Mouse (Mus musculus): ENCODE results near the gene Arhgap32.
"Not testable (repeated sequence)": the region's sequence is repeated elsewhere in the genome, so short reads cannot be mapped to it uniquely, and the experiment has no call there.

The Arhgap32 gene

DNA sequence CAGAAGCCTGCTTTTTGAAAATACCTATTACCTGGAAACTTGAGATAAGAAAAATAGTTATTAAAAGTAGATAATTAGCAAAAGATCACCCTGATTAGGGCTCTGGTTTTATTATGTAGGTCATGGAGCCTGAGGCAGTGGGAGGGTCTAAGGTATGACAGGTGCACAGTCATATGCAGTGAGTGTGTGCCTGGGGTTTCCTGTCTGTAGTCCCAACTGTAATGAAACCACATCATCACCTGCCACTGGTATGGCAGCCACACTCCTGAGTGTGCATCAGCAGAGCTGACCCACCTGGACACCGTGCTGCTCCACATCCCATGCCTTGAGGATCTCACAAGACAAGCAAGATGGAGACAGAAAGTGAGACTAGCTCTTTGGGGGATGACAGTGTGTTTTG lies at the start of gene Arhgap32:
TSS of gene Arhgap32 (plus strand) at position 351 of the 400 bp plus-strand sequence.
- DNase-seq (ENCODE audit: low spot score in 2 of 2) = no peak

DNA sequence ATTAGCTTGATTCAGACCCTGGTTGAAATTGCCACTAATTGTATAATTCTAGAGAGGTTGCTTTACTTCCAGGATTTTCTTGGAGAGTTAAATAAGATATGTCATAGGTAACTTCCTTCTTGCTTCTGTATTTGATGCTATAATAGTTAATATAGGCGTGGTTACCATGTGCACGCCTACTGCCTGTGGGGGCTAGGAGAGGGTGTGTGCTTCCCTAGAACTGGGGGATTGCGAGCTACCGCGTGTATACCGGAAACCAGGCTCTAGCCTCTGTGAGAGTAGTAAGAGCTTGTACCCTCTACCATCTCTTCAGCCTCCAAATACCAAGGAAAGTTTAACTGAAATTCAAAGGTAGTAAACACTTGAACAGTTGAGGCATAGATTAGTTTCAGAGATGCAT lies 43.2 kb upstream of the Arhgap32 start:
- no peak for DNase-seq (ENCODE audit: low spot score in 2 of 2)

DNA sequence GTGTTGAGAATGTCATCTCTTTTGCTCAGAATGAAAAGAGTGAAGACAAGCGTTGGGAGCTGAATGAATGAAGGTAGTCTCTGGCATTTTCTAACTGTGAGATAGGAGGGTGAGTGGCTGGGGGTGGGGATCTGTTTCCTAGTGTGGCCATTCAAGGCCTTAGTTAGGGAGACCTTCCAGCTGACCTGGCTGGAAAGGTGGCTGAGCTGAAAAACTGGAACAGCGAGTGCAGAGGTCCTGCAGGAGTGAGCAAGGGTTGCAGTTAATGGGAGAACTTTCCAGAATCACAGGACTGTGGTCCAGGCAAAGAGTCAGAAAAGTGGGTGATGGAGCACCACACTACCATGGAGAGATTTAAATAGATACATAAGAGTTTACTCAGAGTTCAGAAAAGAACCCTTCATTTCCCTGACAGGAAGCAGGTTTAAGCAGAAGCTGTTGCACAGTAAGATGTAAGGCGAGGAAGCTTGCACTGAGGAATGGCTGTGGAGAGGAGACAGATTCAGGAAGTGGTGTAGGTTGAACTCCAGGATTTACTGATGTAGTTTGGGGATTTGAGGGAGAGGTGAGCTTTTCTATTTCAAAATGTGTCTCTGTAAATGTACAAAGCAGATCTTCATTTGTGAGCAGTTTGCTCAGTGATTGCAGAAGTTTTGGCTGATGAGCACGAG lies 27.7 kb upstream of the Arhgap32 start:
- no peak for DNase-seq (ENCODE audit: low spot score in 2 of 2)

DNA sequence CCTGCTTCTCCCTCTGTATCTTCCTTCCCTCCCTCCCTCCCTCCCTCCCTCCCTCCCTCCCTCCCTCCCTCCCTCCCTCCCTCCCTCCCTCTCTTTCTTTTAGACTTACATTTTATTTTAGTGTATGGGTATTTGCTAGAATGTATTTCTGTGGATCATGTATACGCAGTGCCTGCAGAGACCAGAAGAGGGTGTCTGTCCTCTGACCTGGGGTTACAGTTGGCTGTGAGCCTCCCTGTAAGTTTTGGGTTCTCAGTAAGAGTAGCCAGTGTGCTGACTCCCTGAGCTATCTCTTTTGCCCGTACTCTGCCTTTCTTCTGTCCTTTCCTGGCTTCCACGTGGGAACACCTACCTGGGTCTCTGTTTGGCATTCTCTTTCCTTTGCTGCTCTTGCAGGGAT lies 27.1 kb upstream of the Arhgap32 start:
- peak in 1 of 2 experiments; percentile 21 for DNase-seq (ENCODE audit: low spot score in 2 of 2)

DNA sequence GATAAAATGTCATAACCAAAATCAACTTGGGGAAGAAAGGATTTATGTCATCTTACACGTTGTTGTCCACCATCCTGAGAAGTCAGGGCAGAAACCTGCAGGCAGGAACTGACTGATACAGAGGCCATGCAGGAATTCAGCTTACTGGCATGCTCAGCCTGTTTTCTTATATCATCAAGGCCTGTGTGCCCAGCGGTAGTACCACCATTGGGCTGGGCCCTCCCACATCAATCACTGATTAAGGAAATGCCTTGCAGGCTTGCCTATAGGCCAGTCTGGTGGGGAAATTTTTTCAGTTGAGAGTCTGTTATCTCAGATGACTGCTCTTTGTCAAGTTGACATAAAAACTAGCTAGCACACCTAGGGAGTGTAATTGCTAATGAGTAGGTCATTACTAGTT lies 22.5 kb upstream of the Arhgap32 start:
- DNase-seq (ENCODE audit: low spot score in 2 of 2) = no peak

DNA sequence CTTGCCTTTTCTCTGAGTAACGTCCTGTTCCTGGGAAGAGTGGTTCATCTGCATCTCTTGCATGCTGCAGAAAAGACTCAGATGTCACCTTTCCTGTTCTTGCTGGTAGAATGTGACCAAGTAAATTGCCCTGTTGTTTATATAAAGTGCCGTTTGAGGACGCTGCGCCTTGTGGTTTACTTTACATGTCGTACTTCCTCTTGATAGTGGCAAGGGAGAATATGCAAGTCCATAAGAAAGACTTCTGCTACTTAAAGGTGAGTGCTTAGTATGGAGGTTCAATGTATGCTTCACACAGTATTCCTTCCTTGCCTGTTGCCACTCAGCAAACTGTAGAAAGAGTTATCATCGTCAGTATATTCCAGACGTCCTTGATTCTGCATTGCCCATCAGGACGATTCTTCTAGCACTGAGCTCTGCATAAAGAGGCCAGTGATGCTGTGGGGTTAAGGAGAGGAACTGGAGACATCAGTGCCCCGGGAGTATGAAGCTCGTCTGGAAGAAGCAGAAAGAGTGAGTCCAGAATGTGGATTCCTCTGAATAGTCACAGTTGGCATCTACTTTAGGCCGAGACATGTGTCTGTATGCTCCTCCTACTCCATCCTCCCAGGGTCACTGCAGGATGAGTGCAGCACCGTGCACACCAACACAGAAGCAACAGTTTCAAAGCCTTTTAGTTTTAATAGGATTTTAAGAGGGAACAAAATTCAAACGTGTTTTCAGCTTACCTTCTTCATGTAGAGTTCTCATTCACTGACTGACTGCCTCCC lies 21.4 kb upstream of the Arhgap32 start:
- no peak for DNase-seq (ENCODE audit: low spot score in 2 of 2)

DNA sequence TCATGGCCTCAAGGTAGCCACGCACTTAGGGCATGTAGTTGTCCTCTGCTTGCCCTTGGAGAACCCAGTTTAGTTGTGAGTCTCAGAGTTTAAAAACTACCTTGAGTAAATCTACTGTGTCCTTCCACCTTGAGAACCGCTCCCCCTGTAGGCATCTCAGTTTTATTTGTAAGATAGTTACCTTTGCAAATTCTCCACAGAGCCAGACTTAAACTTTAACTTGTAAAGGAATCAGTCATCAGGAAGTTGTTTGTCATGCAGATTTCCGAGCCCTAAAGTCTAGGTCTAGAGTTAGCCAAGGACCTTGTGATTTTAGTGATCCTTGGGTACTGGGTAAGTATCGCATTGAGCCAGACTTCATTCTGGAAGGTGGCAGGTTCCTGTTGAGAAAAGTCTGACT lies 20.4 kb upstream of the Arhgap32 start:
- no peak for DNase-seq (ENCODE audit: low spot score in 2 of 2)

DNA sequence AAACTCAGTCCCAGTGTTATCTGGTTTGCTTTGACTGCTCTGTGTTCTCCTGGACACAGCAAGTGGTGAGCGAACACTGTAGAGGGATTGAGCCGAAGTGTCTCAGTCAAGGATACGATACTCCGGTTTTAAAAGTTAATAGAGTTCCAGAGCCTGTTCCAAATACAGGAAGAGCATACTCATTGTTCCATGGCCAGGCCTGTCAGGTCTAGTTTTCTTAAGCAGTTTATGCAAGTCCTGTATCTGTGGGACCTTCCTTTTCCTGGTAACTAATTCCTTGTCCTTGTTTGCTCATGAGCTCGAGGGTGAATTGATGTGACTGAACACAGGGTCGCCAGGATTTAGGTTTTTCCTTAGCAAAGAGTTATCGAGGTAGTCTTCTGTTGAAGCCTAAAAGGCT lies 19.4 kb upstream of the Arhgap32 start:
- no peak for DNase-seq (ENCODE audit: low spot score in 2 of 2)

DNA sequence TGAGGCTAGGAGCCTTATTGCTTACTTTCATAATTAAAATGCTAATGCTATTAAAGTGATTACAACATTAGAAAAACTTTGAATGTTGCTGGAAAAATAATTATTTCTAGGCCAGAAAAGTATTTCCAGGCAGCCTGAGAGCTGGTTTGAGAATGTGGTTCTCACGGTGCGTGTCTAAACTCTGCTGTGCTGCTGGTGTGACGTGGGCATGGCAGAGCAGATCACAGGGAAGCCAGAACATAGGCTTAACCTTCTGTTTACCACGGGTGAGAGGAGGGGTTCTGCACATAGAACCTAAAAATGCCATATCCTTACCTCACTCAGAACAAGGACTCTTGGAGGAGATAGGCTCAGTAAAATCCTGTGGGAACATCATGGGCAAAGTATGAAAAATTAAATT lies 18.8 kb upstream of the Arhgap32 start:
- no peak for DNase-seq (ENCODE audit: low spot score in 2 of 2)

DNA sequence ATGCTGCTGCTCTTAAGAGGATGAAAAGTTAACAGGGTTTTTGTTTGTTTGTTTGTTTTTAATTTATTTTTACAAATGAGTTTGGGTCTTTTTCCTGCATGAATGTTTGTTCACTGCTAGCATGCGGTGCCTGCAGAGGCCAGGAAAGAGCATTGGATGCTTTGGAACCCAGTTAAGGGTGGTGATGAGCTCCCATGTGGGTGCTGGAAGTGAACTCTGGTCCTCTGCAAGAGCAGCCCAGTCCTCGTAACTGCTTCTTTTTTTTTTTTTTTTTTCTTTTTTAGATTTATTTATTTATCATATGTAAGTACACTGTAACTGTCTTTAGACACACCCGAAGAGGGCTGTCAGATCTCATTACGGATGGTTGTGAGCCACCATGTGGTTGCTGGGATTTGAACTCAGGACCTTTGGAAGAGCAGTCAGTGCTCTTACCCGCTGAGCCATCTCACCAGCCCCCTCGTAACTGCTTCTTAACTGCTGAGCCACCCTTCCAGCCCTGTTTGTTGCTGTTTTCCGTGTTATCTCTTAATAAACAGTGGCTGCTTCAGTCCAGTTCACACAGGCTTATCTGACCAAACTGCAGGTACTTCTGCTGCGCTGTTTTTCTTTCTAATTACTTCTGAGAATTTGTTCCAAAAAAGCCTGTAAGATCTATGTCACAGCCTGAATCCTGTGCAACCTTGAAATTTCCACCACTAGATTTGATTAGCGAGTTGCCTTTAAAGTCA lies 17.3 kb upstream of the Arhgap32 start:
- peak in 1 of 2 experiments; percentile 38 for DNase-seq (ENCODE audit: low spot score in 2 of 2)

DNA sequence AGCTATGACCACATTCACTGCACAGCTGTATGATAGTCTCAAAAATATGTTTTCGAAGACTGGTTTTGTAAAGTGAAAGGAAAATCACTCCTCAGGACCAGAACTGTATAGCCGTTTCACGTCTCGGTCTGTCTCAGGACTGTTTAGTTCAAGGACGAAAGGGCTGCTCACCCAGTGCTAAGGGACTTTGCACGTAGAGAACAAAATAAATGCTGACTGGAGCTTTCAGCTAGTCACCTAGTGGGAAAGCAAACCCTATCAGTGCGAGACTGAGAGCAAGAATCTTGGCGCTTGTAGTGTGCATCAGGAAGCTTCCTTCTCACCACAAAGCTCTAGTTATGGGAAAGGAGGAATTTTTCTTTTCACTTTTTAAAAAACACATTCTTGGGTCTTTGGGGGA lies 15.4 kb upstream of the Arhgap32 start:
- DNase-seq (ENCODE audit: low spot score in 2 of 2) = no peak

DNA sequence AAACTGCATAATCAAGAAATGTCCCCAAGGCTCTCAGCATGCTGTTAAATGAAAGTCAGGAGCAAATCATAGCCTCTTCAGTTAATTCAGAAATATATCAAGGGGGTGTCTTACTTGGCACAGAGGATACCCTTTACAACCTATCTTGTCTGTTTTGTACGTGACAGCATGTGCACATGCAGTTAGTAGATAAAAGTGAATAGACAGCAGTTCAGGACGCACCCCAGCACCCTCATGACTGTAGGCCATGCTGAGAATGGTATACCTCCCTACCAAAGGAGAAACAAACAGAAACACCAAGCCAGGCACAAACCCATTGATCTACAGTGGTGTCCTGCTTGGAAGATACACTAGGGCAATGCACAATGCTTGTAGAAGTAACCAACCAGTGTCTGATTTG lies 14.4 kb upstream of the Arhgap32 start:
- peak in 1 of 2 experiments; percentile 19 for DNase-seq (ENCODE audit: low spot score in 2 of 2)

DNA sequence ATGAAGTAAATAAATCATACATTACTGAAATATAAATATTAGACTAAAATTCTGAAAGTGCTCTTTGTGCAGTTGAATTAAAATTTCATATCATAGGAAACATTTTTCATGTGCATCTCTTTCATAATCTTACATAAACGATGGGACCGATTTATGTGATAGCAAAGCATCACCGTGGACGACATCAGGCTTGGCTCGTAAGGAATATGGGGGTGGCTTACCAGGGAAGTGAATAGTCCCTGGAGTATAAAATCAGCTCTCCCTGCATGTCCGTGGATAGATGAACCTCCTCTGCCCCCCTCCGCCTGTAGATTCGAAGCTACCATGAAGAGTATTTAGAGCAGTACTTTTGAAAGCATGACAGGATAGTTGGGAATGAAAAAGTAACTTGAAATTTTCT lies 11.3 kb upstream of the Arhgap32 start:
- no peak for DNase-seq (ENCODE audit: low spot score in 2 of 2)

DNA sequence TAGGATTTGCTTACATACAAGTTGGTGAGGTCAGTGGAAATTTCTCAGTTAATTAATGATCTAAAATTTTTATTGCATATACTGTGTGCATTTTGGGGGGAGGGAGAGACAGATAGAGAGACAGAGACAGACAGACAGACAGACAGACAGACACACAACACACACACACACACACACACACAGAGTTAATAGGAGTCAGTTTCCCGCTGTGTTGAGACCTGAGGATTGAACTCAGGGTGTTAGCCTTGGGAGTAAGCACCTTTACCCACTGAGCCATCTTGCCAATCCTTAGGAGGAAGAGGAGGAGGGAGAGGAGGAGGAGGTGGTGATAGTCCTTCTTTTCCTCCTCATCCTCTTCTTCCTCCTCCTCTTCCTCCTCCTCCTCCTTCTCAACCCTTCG lies 5.6 kb upstream of the Arhgap32 start:
- DNase-seq (ENCODE audit: low spot score in 2 of 2) = no peak

DNA sequence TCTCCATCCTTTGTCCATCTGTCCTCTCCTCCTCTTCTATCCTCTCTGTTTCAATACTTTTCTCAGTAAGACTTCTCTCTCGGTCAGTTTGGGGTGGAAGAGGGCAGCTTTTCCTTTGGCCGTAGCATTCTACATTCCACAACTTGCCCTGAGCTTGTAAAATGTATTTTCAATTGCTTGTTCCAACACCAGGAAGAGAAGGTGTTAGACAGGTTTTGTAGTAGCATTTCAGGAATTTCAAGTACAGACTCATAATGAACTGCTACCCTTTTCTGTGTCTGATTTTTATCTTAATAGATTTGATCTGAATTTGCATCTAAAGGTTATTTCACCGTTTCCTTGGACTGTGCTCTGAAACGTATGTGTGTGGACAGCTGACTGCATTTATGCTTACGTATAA lies 336 bp downstream of the Arhgap32 start:
- DNase-seq (ENCODE audit: low spot score in 2 of 2) = no peak

DNA sequence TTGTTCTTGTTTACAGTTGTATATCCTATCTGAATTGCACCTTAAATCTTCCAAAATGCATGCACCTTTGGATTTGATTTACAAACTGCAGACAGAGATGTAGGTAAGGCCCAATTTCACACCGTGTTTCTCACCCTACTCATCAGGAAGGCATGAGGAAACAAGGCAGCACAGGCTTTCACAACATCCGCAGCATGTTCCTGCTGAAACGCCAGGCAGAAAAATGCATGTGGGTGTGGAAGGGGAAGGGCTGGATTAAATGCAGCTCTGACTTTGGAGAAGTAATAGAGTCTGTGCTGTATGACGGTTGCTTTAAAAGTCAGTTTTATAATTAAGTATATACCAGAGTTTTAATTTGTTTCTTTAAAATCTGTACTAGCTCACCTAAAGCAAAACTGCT lies 1.9 kb downstream of the Arhgap32 start:
- DNase-seq (ENCODE audit: low spot score in 2 of 2) = no peak

DNA sequence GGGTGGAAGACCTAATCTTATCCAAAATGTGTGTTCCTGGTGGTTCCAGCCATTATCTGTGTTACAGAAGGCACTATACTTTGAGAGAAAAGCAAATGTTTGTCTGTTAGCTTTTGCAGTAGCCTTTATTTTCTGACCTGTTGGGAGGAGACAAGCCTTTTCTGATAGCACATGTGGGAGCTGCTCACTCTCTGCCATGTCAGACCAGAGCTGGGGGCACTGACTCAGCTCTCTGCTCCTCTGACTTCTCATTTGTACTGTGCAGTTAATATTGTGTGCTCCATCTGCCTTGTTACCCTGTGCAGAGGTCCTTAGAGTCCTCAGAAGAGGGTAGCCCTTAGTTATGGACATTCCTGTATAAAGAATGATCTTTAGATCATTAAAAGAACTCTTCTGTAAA lies 2.5 kb downstream of the Arhgap32 start:
- no peak for DNase-seq (ENCODE audit: low spot score in 2 of 2)

DNA sequence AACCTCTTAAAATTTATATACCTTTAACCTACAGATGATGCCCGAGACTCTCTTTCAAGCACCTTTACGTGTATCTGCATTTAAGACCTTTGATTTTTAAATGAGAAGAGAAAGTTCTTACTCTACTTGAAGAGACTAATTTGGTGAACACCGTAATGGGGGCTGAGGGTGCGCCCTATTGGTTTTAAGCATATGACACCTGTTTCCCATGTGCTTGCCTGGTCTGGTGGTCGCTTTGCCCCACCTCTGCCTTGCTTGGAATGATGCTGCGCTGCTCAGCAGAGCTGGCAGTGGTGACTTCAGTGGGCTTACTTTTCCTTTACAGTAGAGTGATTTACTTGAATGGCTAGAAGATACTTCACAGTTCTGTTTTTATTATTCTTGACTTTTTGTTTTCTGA lies 3.6 kb downstream of the Arhgap32 start:
- DNase-seq (ENCODE audit: low spot score in 2 of 2) = no peak

DNA sequence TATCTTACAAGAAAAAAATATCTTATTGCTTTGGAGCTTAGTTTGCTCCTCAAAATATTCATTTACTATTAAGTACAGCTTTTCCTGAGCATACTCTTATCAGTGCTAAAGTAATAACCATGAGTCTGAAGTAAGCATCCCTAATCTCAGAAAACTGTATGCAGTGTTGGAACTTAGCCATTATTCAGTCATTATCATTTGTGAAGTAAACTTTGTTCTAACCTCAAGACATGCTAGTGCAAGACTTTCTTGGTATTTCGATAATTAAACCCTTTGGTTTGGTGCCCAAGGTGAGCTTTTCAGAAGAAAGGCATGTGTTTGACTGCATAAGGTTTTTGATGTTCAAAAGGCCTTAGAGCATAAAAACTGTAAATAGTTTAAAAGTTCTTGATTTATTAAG lies 4.2 kb downstream of the Arhgap32 start:
- no peak for DNase-seq (ENCODE audit: low spot score in 2 of 2)

DNA sequence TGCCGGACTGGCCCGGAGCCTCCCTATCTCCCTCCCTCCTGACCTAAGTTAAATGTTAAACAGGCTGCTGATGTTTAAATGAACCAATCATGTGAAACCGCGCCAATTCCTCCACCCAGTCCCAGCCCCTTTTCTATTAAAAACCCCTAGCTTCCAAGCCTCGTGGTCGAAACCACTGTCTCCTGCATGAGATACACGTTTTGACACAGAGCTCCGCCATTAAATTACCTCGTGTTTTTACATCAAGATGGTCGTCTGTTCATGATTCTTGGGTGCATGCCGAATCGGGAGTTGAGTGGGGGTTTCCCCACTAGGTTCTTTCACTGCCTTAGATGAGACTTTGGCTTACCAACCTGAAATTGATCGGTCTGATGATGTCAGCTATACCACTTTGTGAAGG lies 5.3 kb downstream of the Arhgap32 start:
- not testable (repeated sequence) for DNase-seq (ENCODE audit: low spot score in 2 of 2)

DNA sequence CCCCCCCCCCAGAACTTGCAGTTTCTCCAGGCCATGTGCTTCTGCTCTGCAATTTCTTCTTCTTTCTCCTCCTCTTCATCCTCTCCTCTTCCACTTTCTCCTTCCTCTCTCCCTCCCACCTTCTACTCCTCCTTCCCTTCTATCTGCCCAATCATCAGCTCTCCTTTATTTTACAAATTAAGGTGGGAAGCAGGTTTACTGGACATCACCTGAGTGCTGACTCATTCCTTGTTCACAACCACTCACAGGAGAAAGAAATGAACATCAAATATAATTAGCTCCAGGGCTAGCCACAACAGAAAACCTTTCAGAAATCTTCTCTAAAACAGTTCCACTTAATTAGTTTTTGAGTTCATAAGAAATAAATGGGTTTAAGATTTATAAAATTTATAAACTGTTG lies 20.3 kb downstream of the Arhgap32 start:
- DNase-seq (ENCODE audit: low spot score in 2 of 2) = no peak

DNA sequence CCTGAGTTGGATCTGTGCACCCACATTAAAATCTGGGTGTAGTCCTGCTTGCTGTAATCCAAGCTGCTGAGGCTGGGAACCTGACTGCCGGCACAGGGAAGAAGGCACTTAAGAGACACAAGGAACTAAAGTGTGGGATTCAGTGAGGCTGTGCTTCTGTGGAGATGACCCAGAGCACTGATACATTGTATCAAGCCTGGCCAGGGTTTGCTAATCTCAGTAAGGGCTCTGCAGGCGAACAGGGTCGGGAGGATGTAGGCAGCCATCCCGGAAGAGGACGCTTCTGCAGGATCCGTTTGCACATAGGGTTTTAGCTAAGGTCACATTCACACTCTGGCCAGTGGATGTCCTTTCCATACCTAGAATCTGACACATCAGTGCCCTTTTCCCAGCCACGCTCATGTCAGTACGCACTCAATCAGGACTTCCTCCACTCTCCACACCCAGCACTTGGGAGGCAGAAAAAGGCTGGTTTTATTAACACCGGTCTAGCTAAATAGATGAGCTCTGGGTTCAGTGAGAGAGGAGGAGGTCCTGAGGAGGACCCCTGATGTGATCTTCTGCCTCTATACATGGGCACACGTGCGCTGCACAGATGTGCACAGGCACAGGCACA lies 20.9 kb downstream of the Arhgap32 start:
- no peak for DNase-seq (ENCODE audit: low spot score in 2 of 2)
